Mouse (Mus musculus) megakaryocyte, embryonic 14.5 days (primary cell): ENCODE measurements around the gene Fbxw8.

Source experiments
- FLI1 ChIP-seq: IDR thresholded peaks from 2 replicates; pipeline ENCODE4 v1.6.1; 2012; ENCODE audit warnings: low read length, inconsistent platforms, mixed read lengths
- GATA1 ChIP-seq: IDR thresholded peaks from 3 replicates; pipeline ENCODE4 v1.6.1; 2012; ENCODE audit warnings: mixed read lengths, low read length, inconsistent platforms, borderline replicate concordance

GRCm38 (mm10) chr5:118106667-118107066, 48.6 kb downstream of the Fbxw8 start:
- TF ChIP-seq GATA1 = no peak
- no peak for TF ChIP-seq FLI1
